Mouse (Mus musculus): ENCODE results near the gene Ptprj.

DNA sequence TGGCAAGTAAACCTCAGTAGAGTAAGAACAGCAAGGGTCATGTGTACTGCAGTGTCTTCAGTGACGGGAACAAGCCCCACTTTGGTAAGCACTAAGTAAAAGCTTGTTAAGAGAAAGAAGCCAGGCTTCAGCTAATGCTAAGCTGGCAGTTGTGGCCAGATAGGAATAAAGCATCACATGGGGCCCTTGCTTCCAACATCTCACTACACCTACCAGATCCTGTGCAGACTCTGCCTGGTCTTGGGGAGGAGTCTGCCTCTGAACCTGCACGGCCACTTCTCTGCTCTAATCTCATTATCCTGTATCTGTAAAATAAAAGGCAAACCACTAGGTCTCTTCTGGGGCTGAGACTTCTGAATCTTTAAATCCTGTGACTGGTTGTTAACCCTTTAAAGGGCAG lies 39.2 kb upstream of the Ptprj start:
- TF ChIP-seq EP300 (IDR thresholded peaks at IDR 0.05) (no peak), CTCF (IDR thresholded peaks at IDR 0.05) (no peak)

All from lung, postnatal 0 days (tissue).